In genomic region chr15:85284651-85285050, GRCm38 (mm10) we compare ENCODE assay signal across 22 mouse cellular contexts. TPM values are rescaled to one million over a fixed set of nuclear protein-coding genes. Genes with fewer than 3 reads are reported as not detected.
DNase-seq lines count a peak whose midpoint lies in the region; ATAC-seq and TF ChIP-seq lines count a peak whose summit lies in the region.
"Had no signal": no experiment of that assay in that cellular context is flagged by ENCODE, and none has a peak within 500 bp of the region (broad histone marks: within the 10 kb centered on the region; RNA-seq: fewer than 3 reads in every experiment).

No protein-coding gene starts in this region.

- no peaks in the 10 kb centered on the region for H3K36me3 ChIP-seq in megakaryocyte, embryonic 14.5 days (replicated peaks; ENCODE audit: low read length)
- no peaks in the 10 kb centered on the region for H3K36me3 ChIP-seq in stomach, postnatal 0 days (ENCODE audit: control insufficient read depth, insufficient read depth, low read length)
- H3K36me3 ChIP-seq: heart, embryonic 15.5 days; hindbrain, embryonic 13.5 days; intestine, embryonic 15.5 days had no signal

- no peak for TF ChIP-seq POLR2A in brain, embryonic 14.5 days (IDR thresholded peaks at IDR 0.05; ENCODE audit: borderline replicate concordance, extremely low read depth, insufficient read depth, insufficient read length, poor library complexity, severe bottlenecking)

- 94% methylated on average over 6 of the region's 6 CpGs for WGBS in stomach, postnatal 0 days

- H3K9me3 ChIP-seq in megakaryocyte, embryonic 14.5 days = no peaks in the 10 kb centered on the region
- H3K9me3 ChIP-seq in stomach, postnatal 0 days (ENCODE audit: control insufficient read depth, low read length) = no peaks in the 10 kb centered on the region
- H3K9me3 ChIP-seq: forebrain, embryonic 10.5 days; forebrain, embryonic 13.5 days; heart, embryonic 12.5 days; heart, embryonic 15.5 days; hindbrain, embryonic 10.5 days; hindbrain, embryonic 13.5 days; intestine, embryonic 15.5 days had no signal

- peak overlapping the region; percentile 40; the same call in 1 of the 2 replicates for H3K27ac ChIP-seq in stomach, postnatal 0 days (replicated peaks)
- H3K27ac ChIP-seq: forebrain, embryonic 10.5 days; forebrain, embryonic 13.5 days; heart, embryonic 15.5 days; hindbrain, embryonic 13.5 days; intestine, embryonic 15.5 days had no signal

- H3K4me2 ChIP-seq in stomach, postnatal 0 days (replicated peaks; ENCODE audit: low read depth) = no peak overlapping the region
- H3K4me2 ChIP-seq: forebrain, embryonic 13.5 days; heart, embryonic 12.5 days; heart, embryonic 15.5 days; hindbrain, embryonic 13.5 days; intestine, embryonic 15.5 days had no signal

- no peak for ATAC-seq in megakaryocyte, adult 5-6 weeks (ENCODE audit: poor library complexity, severe bottlenecking)
- no peak for ATAC-seq in stomach, postnatal 0 days (ENCODE audit: low FRiP score, low TSS enrichment)
- ATAC-seq: CD4-positive, CD25-positive, alpha-beta regulatory T cell, adult 4 months; forebrain, embryonic 13.5 days; hindbrain, embryonic 16.5 days; intestine, embryonic 15.5 days had no signal

- TF ChIP-seq CTCF in brain, embryonic 14.5 days (IDR thresholded peaks at IDR 0.05; ENCODE audit: borderline replicate concordance, extremely low read depth, insufficient read depth, insufficient read length) = no peak
- no peak for TF ChIP-seq CTCF in stomach, postnatal 0 days (IDR thresholded peaks at IDR 0.05; ENCODE audit: low read depth)

- peak; percentile 13 to 26 for DNase-seq in cerebellum, postnatal 25 days
- no peak for DNase-seq in cerebellum, adult 9-11 months
- peak; percentile 27 for DNase-seq in brain, embryonic 14.5 days (ENCODE audit: low read depth)
- DNase-seq in stomach, postnatal 0 days (ENCODE audit: low spot score) = no peak
- DNase-seq: adrenal gland, adult 8-10 months; adrenal gland, postnatal 25 days; cerebellum, adult 18-20 months; gastrocnemius, postnatal 25 days; heart, adult 18-20 months; heart, postnatal 10 days; heart, postnatal 36 days had no signal

- TF ChIP-seq EP300 in stomach, postnatal 0 days (optimal IDR thresholded peaks at IDR 0.05) = no peak

- peak overlapping the region; percentile 46 for H3K4me3 ChIP-seq in megakaryocyte, embryonic 14.5 days (replicated peaks)
- H3K4me3 ChIP-seq in stomach, postnatal 0 days (ENCODE audit: low read depth, low read length) = no peak overlapping the region
- H3K4me3 ChIP-seq: forebrain, embryonic 10.5 days; forebrain, embryonic 13.5 days; heart, embryonic 12.5 days; heart, embryonic 15.5 days; hindbrain, embryonic 10.5 days; hindbrain, embryonic 13.5 days; intestine, embryonic 15.5 days had no signal

- H3K9ac ChIP-seq in stomach, postnatal 0 days (ENCODE audit: low read length) = no peak overlapping the region
- H3K9ac ChIP-seq: forebrain, embryonic 13.5 days; heart, embryonic 12.5 days; heart, embryonic 15.5 days; hindbrain, embryonic 13.5 days; intestine, embryonic 15.5 days had no signal

- peaks cover 47% of the 10 kb centered on the region for H3K27me3 ChIP-seq in megakaryocyte, embryonic 14.5 days (replicated peaks)
- no peaks in the 10 kb centered on the region for H3K27me3 ChIP-seq in stomach, postnatal 0 days (ENCODE audit: control insufficient read depth, insufficient read depth, low read length)
- H3K27me3 ChIP-seq: forebrain, embryonic 13.5 days; heart, embryonic 12.5 days; heart, embryonic 15.5 days; hindbrain, embryonic 13.5 days; intestine, embryonic 15.5 days had no signal

- H3K4me1 ChIP-seq in megakaryocyte, embryonic 14.5 days = peaks cover 12% of the 10 kb centered on the region
- H3K4me1 ChIP-seq in stomach, postnatal 0 days (replicated peaks; ENCODE audit: control insufficient read depth, insufficient read depth) = no peaks in the 10 kb centered on the region
- H3K4me1 ChIP-seq: forebrain, embryonic 10.5 days; forebrain, embryonic 13.5 days; heart, embryonic 15.5 days; intestine, embryonic 15.5 days had no signal

RNA-seq across cellular contexts. Expression of gene Atxn10, which starts 51.4 kb away (rescaled TPM):
- 85.4 and 97.0 TPM in 2 replicates for polyA plus RNA-seq in megakaryocyte, embryonic 14.5 days (2012; ENCODE audit: insufficient read depth, low replicate concordance)
- 167 and 180 TPM in 2 replicates for total RNA-seq in megakaryocyte, adult 5-6 weeks (2015)
- 103 and 104 TPM in 2 replicates for total RNA-seq in megakaryocyte, adult 5-6 weeks (2017)
- polyA plus RNA-seq in brain, embryonic 14.5 days (2012; rRNA removed) = 310 and 373 TPM in 2 replicates
- polyA plus RNA-seq in stomach, postnatal 0 days (2015; fragmentation: Nextera tagmentation; extraction: Ambion mirVana) = 124 TPM in 2 replicates

Comparison
In these comparisons a context has a peak if more than half of its experiments do, and no peak if none do; other contexts are left out.
1. DNase-seq: peak in cerebellum, postnatal 25 days (2 of 2) and brain, embryonic 14.5 days (single experiment); none in cerebellum, adult 9-11 months (single experiment) and stomach, postnatal 0 days (single experiment).